Mouse (Mus musculus) CH12.LX (cell line): ENCODE data around the gene Calcoco1. TPM values are rescaled to one million over a fixed set of nuclear protein-coding genes. Genes with fewer than 3 reads are reported as not detected.

Experiments used
- polyA plus RNA-seq: library from polyadenylated mRNA; unstranded; fragments of >175 nt; gene quantifications from 2 replicates; pipeline ENCODE4 v1.2.1, GENCODE M21; 2012; ENCODE audit warnings: low read depth; ENCODE audit not compliant: insufficient read length
- total RNA-seq, 2 experiments: library from RNA; depleted of rRNA; stranded (reverse); fragments of 300-350 nt in 1 of 2; fragments of >200 nt in 1 of 2; gene quantifications; 2 replicates each; pipeline ENCODE4 v1.2.3; 2012 to 2014

Gene Calcoco1
- total and polyA plus RNA-seq, 3 experiments = 3.6 to 8.5 (median 7.6) TPM

Other genes with a start within 250 kb of the Calcoco1 start
- not detected in 2 replicates for gene Gm10337, start 218.5 kb downstream of the Calcoco1 start, total RNA-seq (2012; rRNA removed)
- gene Gm10337, start 218.5 kb downstream of the Calcoco1 start, total RNA-seq (2014; rRNA removed) = not detected in 2 replicates
- not detected in 2 replicates for gene Gm10337, start 218.5 kb downstream of the Calcoco1 start, polyA plus RNA-seq
- gene Map3k12, start 205.1 kb downstream of the Calcoco1 start, total RNA-seq (2012; rRNA removed) = 2.8 and 3.0 TPM in 2 replicates
- gene Map3k12, start 205.1 kb downstream of the Calcoco1 start, total RNA-seq (2014; rRNA removed) = 1.4 and 1.5 TPM in 2 replicates
- 2.3 and 3.0 TPM in 2 replicates for gene Map3k12, start 205.1 kb downstream of the Calcoco1 start, polyA plus RNA-seq
- 75.6 and 95.5 TPM in 2 replicates for gene Tarbp2, start 204.0 kb downstream of the Calcoco1 start, total RNA-seq (2012; rRNA removed)
- 53.1 and 62.2 TPM in 2 replicates for gene Tarbp2, start 204.0 kb downstream of the Calcoco1 start, total RNA-seq (2014; rRNA removed)
- 105 and 136 TPM in 2 replicates for gene Tarbp2, start 204.0 kb downstream of the Calcoco1 start, polyA plus RNA-seq
- 0.76 and 1.0 TPM in 2 replicates for gene Npff, start 197.2 kb downstream of the Calcoco1 start, total RNA-seq (2012; rRNA removed)
- gene Npff, start 197.2 kb downstream of the Calcoco1 start, total RNA-seq (2014; rRNA removed) = 0.82 and 1.1 TPM in 2 replicates
- 2.1 and 2.7 TPM in 2 replicates for gene Npff, start 197.2 kb downstream of the Calcoco1 start, polyA plus RNA-seq
- gene Gm28047, start 97.1 kb downstream of the Calcoco1 start, total RNA-seq (2012; rRNA removed) = not detected in 2 replicates
- gene Gm28047, start 97.1 kb downstream of the Calcoco1 start, total RNA-seq (2014; rRNA removed) = not detected in 2 replicates
- gene Gm28047, start 97.1 kb downstream of the Calcoco1 start, polyA plus RNA-seq = not detected in 2 replicates
- gene Atf7, start 96.7 kb downstream of the Calcoco1 start, total RNA-seq (2012; rRNA removed) = 8.2 and 8.6 TPM in 2 replicates
- gene Atf7, start 96.7 kb downstream of the Calcoco1 start, total RNA-seq (2014; rRNA removed) = 4.3 and 6.7 TPM in 2 replicates
- 30.7 and 31.9 TPM in 2 replicates for gene Atf7, start 96.7 kb downstream of the Calcoco1 start, polyA plus RNA-seq
- 571 and 589 TPM in 2 replicates for gene Atp5g2, start 49.8 kb downstream of the Calcoco1 start, total RNA-seq (2012; rRNA removed)
- gene Atp5g2, start 49.8 kb downstream of the Calcoco1 start, total RNA-seq (2014; rRNA removed) = 281 and 297 TPM in 2 replicates
- 33.9 and 35.0 TPM in 2 replicates for gene Atp5g2, start 49.8 kb downstream of the Calcoco1 start, polyA plus RNA-seq
- gene Hoxc13, start 198.9 kb upstream of the Calcoco1 start, total RNA-seq (2012; rRNA removed) = not detected in 2 replicates
- gene Hoxc13, start 198.9 kb upstream of the Calcoco1 start, total RNA-seq (2014; rRNA removed) = not detected in 2 replicates
- not detected in 2 replicates for gene Hoxc13, start 198.9 kb upstream of the Calcoco1 start, polyA plus RNA-seq
- gene Hoxc12, start 214.6 kb upstream of the Calcoco1 start, total RNA-seq (2012; rRNA removed) = not detected in 2 replicates
- not detected in 2 replicates for gene Hoxc12, start 214.6 kb upstream of the Calcoco1 start, total RNA-seq (2014; rRNA removed)
- gene Hoxc12, start 214.6 kb upstream of the Calcoco1 start, polyA plus RNA-seq = not detected in 2 replicates
- not detected in 2 replicates for gene Hoxc11, start 232.2 kb upstream of the Calcoco1 start, total RNA-seq (2012; rRNA removed)
- not detected in 2 replicates for gene Hoxc11, start 232.2 kb upstream of the Calcoco1 start, total RNA-seq (2014; rRNA removed)
- not detected in 2 replicates for gene Hoxc11, start 232.2 kb upstream of the Calcoco1 start, polyA plus RNA-seq
- gene Hoxc10, start 244.6 kb upstream of the Calcoco1 start, total RNA-seq (2012; rRNA removed) = not detected in 2 replicates
- not detected in 2 replicates for gene Hoxc10, start 244.6 kb upstream of the Calcoco1 start, total RNA-seq (2014; rRNA removed)
- 0.11 and 0.12 TPM in 2 replicates for gene Hoxc10, start 244.6 kb upstream of the Calcoco1 start, polyA plus RNA-seq
- gene Hoxc5, start 245.3 kb upstream of the Calcoco1 start, total RNA-seq (2012; rRNA removed) = not detected in 2 replicates
- gene Hoxc5, start 245.3 kb upstream of the Calcoco1 start, total RNA-seq (2014; rRNA removed) = 0.15 TPM in 1 of 2 replicates, not detected in the other
- gene Hoxc5, start 245.3 kb upstream of the Calcoco1 start, polyA plus RNA-seq = 0.16 and 0.22 TPM in 2 replicates